In genomic region chr15:93398699-93399540, GRCm38 (mm10) we compare ENCODE assay signal across 8 mouse cellular contexts. TPM values are rescaled to one million over a fixed set of nuclear protein-coding genes. Genes with fewer than 3 reads are reported as not detected.
A peak's percentile ranks its signal among the peaks of the same experiment; 100 is the strongest.
DNase-seq lines count a peak whose midpoint lies in the region; ATAC-seq and TF ChIP-seq lines count a peak whose summit lies in the region.

No protein-coding gene starts in this region.

- peaks cover 0 to 40% of the 10 kb centered on the region in 2 experiments; a peak in 2 of 4 replicates for H3K4me1 ChIP-seq in CH12.LX (ENCODE audit: control insufficient read depth in 1 of 2, insufficient read depth in 2 of 2)
- peaks cover 18 to 19% of the 10 kb centered on the region in 2 experiments for H3K4me1 ChIP-seq in liver, embryonic 14.5 days (replicated peaks; ENCODE audit: control insufficient read depth in 2 of 2, insufficient read depth in 2 of 2, low read length in 1 of 2)
- H3K4me1 ChIP-seq in olfactory bulb, adult 2 months (ENCODE audit: control insufficient read depth, insufficient read depth, low read length) = peaks cover 8% of the 10 kb centered on the region

- TF ChIP-seq POLR2A in CH12.LX (IDR thresholded peaks at IDR 0.05; ENCODE audit: low read depth, low read length) = no peak
- no peak for TF ChIP-seq POLR2A in olfactory bulb, adult 2 months (IDR thresholded peaks at IDR 0.05; ENCODE audit: insufficient read depth, low read depth, low read length)

- no peak for TF ChIP-seq RAD21 in CH12.LX (IDR thresholded peaks at IDR 0.05; ENCODE audit: low read depth, low read length)

- no peak for TF ChIP-seq EP300 in CH12.LX (IDR thresholded peaks at IDR 0.05; ENCODE audit: low read length)
- TF ChIP-seq EP300 in liver, embryonic 14.5 days (IDR thresholded peaks at IDR 0.05; ENCODE audit: low read depth) = no peak

- peak overlapping the region; percentile 98 for H3K9ac ChIP-seq in CH12.LX (ENCODE audit: insufficient read depth, low read depth)
- H3K9ac ChIP-seq in liver, embryonic 14.5 days (replicated peaks) = peak overlapping the region; percentile 97

- in situ Hi-C loops in CH12.LX (cut with MboI; ENCODE audit: low pct_ligation_motif_present, low pct_unique_long_range_greater_than_20kb, low sequenced_read_pairs) = no loop called here

- peak overlapping the region; percentile 61 for H3K4me2 ChIP-seq in CH12.LX (ENCODE audit: insufficient read depth, low read depth, poor library complexity, severe bottlenecking)
- H3K4me2 ChIP-seq in liver, embryonic 14.5 days (ENCODE audit: low read depth) = peak overlapping the region; percentile 82

- no peaks in the 10 kb centered on the region for H3K9me3 ChIP-seq in CH12.LX (replicated peaks; ENCODE audit: low read length)
- no peaks in the 10 kb centered on the region for H3K9me3 ChIP-seq in liver, embryonic 14.5 days (ENCODE audit: control insufficient read depth, low read length)

- DNase-seq in gastrocnemius, postnatal 14 days = peak; percentile 8
- no peak for DNase-seq in gastrocnemius, postnatal 4 days (ENCODE audit: low spot score in 2 of 2)
- no peak for DNase-seq in CH12.LX (ENCODE audit: extremely low read depth)
- DNase-seq in heart, postnatal 4 days = peak; percentile 5
- DNase-seq in liver, embryonic 14.5 days (ENCODE audit: low read depth in 3 of 3, low spot score in 3 of 3) = peak in 1 of 3 experiments; percentile 17
- no peak for DNase-seq in left cerebral cortex, postnatal 14 days (ENCODE audit: low spot score in 2 of 2)

- dilution Hi-C loops in CH12.LX (cut with MboI; ENCODE audit: extremely low pct_ligation_motif_present, extremely low pct_unique_long_range_greater_than_20kb, low sequenced_read_pairs) = no loop called here

- H3K79me2 ChIP-seq in CH12.LX (replicated peaks; ENCODE audit: control insufficient read depth, extremely low read depth, insufficient read depth, poor library complexity, severe bottlenecking) = peaks cover 69% of the 10 kb centered on the region

- peaks cover 10 to 35% of the 10 kb centered on the region in 2 experiments for H3K36me3 ChIP-seq in CH12.LX (replicated peaks in 1 of 2; ENCODE audit: control insufficient read depth in 1 of 2, insufficient read depth in 1 of 2, low read length in 1 of 2)
- peaks cover 7% of the 10 kb centered on the region for H3K36me3 ChIP-seq in liver, embryonic 14.5 days (replicated peaks; ENCODE audit: control insufficient read depth, insufficient read depth, low read depth)

- peak overlapping the region; percentile 68 to 94 (median 79) for H3K4me3 ChIP-seq in CH12.LX (replicated peaks in 1 of 3; ENCODE audit: low read depth in 2 of 3, low read length in 2 of 3, poor library complexity in 1 of 3)
- H3K4me3 ChIP-seq in liver, embryonic 14.5 days (ENCODE audit: insufficient read depth in 1 of 2, low read depth in 2 of 2, low read length in 2 of 2) = peak overlapping the region; percentile 95 to 98
- peak overlapping the region; percentile 99 for H3K4me3 ChIP-seq in olfactory bulb, adult 2 months (ENCODE audit: insufficient read depth, low read depth, low read length)

- H3K27ac ChIP-seq in CH12.LX (ENCODE audit: insufficient read depth, low read depth) = peak overlapping the region; percentile 73; the same call in 1 of the 2 replicates
- peak overlapping the region; percentile 83 for H3K27ac ChIP-seq in liver, embryonic 14.5 days
- no peak overlapping the region; the same call in 1 of the 2 replicates for H3K27ac ChIP-seq in olfactory bulb, adult 2 months (ENCODE audit: insufficient read depth, low read depth, low read length)

- H3K27me3 ChIP-seq in CH12.LX (replicated peaks) = no peaks in the 10 kb centered on the region
- H3K27me3 ChIP-seq in liver, embryonic 14.5 days (ENCODE audit: control insufficient read depth, insufficient read depth, low read length) = no peaks in the 10 kb centered on the region

- 4% methylated on average over 36 of the region's 36 CpGs for WGBS in liver, embryonic 14.5 days (ENCODE audit: insufficient replicate concordance)
- WGBS in olfactory bulb, adult 2 months = 4% methylated on average over 36 of the region's 36 CpGs

- peak; percentile 30 for ATAC-seq in common myeloid progenitor, adult 5-6 weeks (replicated peaks; ENCODE audit: low read depth, poor library complexity, severe bottlenecking)
- peak; percentile 30 for ATAC-seq in liver, embryonic 14.5 days (ENCODE audit: insufficient read depth)

- TF ChIP-seq CTCF in CH12.LX (conservative IDR thresholded peaks at IDR 0.05 in 1 of 2, IDR thresholded peaks at IDR 0.05 in 1 of 2; ENCODE audit: low read depth in 2 of 2, low read length in 2 of 2) = no peak
- TF ChIP-seq CTCF in liver, embryonic 14.5 days (IDR thresholded peaks at IDR 0.05; ENCODE audit: low read depth) = no peak
- no peak for TF ChIP-seq CTCF in olfactory bulb, adult 2 months (IDR thresholded peaks at IDR 0.05; ENCODE audit: insufficient read depth, low read depth, low read length)

- intact Hi-C loops in gastrocnemius, postnatal 14 days (cut with DNase I; ENCODE audit: low total_unique reads) = no loop called here
- intact Hi-C loops in left cerebral cortex, postnatal 14 days (cut with DNase I) = loop anchor here (5.0 kb wide), 1 partner anchor 122 kb away; the partner anchor contains the start of gene Gxylt1

TF ChIP-seq in CH12.LX, 34 proteins besides CTCF, POLR2A, EP300 and RAD21:
- TF ChIP-seq MXI1 (IDR thresholded peaks at IDR 0.05; ENCODE audit: low read depth, low read length) (peak; percentile 60; the same call in 1 of the 2 replicates), MYC (IDR thresholded peaks at IDR 0.05; ENCODE audit: low read depth, low read length) (peak; percentile 60; the same call in 1 of the 2 replicates), MAX (IDR thresholded peaks at IDR 0.05; ENCODE audit: low read length) (peak; percentile 58; the same call in 1 of the 2 replicates), JUN (IDR thresholded peaks at IDR 0.05; ENCODE audit: insufficient read depth, low read depth, low read length) (no peak), RCOR1 (conservative IDR thresholded peaks at IDR 0.05; ENCODE audit: low read depth, low read length) (no peak)

RNA-seq across cellular contexts. Expression of gene Pphln1, which starts 0.8 kb away (rescaled TPM):
- 10 to 100 TPM; 16.3 to 16.5 TPM for total RNA-seq in gastrocnemius, postnatal 14 days (2021)
- 10 to 100 TPM; 24.0 to 25.9 TPM for total RNA-seq in gastrocnemius, postnatal 4 days (2021)
- total RNA-seq in CH12.LX (2012; rRNA removed) (22.9 and 27.9 TPM in 2 replicates), CH12.LX (2014; rRNA removed) (63.9 and 69.0 TPM in 2 replicates)
- 59.3 and 59.9 TPM in 2 replicates for polyA plus RNA-seq in CH12.LX (2012; ENCODE audit: insufficient read length, low read depth)
- 48.8 and 52.8 TPM in 2 replicates for total RNA-seq in common myeloid progenitor, adult 5-6 weeks (2017)
- 10 to 100 TPM; 35.1 to 36.6 TPM for total RNA-seq in heart, postnatal 4 days (2021)
- polyA plus RNA-seq in liver, embryonic 14.5 days (2012; rRNA removed) = 8.2 and 9.6 TPM in 2 replicates
- 9.7 and 10.1 TPM in 2 replicates for polyA plus RNA-seq in liver, embryonic 14.5 days (2014; fragmentation: Nextera tagmentation; extraction: Ambion mirVana)
- not detected in 2 replicates for polyA plus RNA-seq in olfactory bulb, adult 2 months (2012; ENCODE audit: insufficient read depth, insufficient read length, low replicate concordance, missing spikeins)
- 10 to 100 TPM; 34.8 to 37.3 TPM for total RNA-seq in left cerebral cortex, postnatal 14 days (2021)

RNA-seq across cellular contexts. Expression of gene Zcrb1, which starts 0.8 kb away (rescaled TPM):
- 10 to 100 TPM; 67.7 to 72.1 TPM for total RNA-seq in gastrocnemius, postnatal 14 days (2021)
- 10 to 100 TPM; 60.6 to 67.7 TPM for total RNA-seq in gastrocnemius, postnatal 4 days (2021)
- total RNA-seq in CH12.LX (2012; rRNA removed) (49.1 and 56.7 TPM in 2 replicates), CH12.LX (2014; rRNA removed) (60.3 and 72.7 TPM in 2 replicates)
- polyA plus RNA-seq in CH12.LX (2012; ENCODE audit: insufficient read length, low read depth) = 145 and 146 TPM in 2 replicates
- 102 and 110 TPM in 2 replicates for total RNA-seq in common myeloid progenitor, adult 5-6 weeks (2017)
- 10 to 100 TPM; 80.4 to 81.1 TPM for total RNA-seq in heart, postnatal 4 days (2021)
- 21.5 and 44.0 TPM in 2 replicates for polyA plus RNA-seq in liver, embryonic 14.5 days (2012; rRNA removed)
- 64.0 and 65.4 TPM in 2 replicates for polyA plus RNA-seq in liver, embryonic 14.5 days (2014; fragmentation: Nextera tagmentation; extraction: Ambion mirVana)
- polyA plus RNA-seq in olfactory bulb, adult 2 months (2012; ENCODE audit: insufficient read depth, insufficient read length, low replicate concordance, missing spikeins) = not detected in 2 replicates
- 10 to 100 TPM; 75.2 to 83.9 TPM for total RNA-seq in left cerebral cortex, postnatal 14 days (2021)

Comparison
In these comparisons a context has a peak if more than half of its experiments do, and no peak if none do; other contexts are left out.
1. DNase-seq: peak in gastrocnemius, postnatal 14 days (single experiment) and heart, postnatal 4 days (single experiment); none in gastrocnemius, postnatal 4 days (0 of 2), CH12.LX (single experiment) and left cerebral cortex, postnatal 14 days (0 of 2).
2. Peak in every context shown above with its lines, with median percentiles within 50 percentile points of each other: H3K4me3 ChIP-seq.